Mouse (Mus musculus) liver, postnatal 0 days (tissue): ENCODE measurements around the gene Ndufa6.

ENCODE experiments used
- CTCF ChIP-seq: sonication (generic); IDR thresholded peaks from 2 replicates; pipeline ENCODE4 v1.5.1; 2016; ENCODE audit warnings: antibody characterized with exemption, low read depth
- EP300 ChIP-seq: IDR thresholded peaks from 2 replicates; pipeline ENCODE4 v1.6.1; 2016; ENCODE audit warnings: antibody characterized with exemption, low read depth, mild to moderate bottlenecking

DNA sequence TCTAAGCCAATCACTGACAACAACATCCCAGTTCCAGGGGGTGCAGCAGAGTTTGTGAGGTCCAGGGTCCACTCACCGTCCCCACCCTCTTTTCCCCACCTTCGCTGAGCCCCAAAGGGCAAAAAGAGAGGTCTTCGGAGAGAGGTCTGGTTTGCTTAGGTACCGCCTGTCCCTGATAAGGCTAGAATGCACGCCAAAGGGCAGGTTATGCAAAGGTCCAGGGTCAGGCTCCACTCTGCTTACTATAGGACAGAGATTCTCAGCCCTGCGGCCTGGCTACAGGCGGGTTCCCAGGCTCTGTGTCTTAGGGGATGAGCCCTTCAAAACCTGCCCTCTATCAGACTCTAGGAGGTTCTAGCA is 25.4 kb upstream of the Ndufa6 start:
- no peak for TF ChIP-seq CTCF
- peak; percentile 67; the same call in 1 of the 2 replicates for TF ChIP-seq EP300
